Mouse (Mus musculus) stomach, postnatal 0 days (tissue): ENCODE data around the gene Enkd1.

Experiments
- CTCF ChIP-seq: IDR thresholded peaks from 2 replicates; pipeline ENCODE4 v1.5.1; 2016; ENCODE audit warnings: antibody characterized with exemption, low read depth, mild to moderate bottlenecking, moderate library complexity
- EP300 ChIP-seq: optimal IDR thresholded peaks from 2 replicates; pipeline ENCODE3; 2016; ENCODE audit warnings: antibody characterized with exemption

DNA sequence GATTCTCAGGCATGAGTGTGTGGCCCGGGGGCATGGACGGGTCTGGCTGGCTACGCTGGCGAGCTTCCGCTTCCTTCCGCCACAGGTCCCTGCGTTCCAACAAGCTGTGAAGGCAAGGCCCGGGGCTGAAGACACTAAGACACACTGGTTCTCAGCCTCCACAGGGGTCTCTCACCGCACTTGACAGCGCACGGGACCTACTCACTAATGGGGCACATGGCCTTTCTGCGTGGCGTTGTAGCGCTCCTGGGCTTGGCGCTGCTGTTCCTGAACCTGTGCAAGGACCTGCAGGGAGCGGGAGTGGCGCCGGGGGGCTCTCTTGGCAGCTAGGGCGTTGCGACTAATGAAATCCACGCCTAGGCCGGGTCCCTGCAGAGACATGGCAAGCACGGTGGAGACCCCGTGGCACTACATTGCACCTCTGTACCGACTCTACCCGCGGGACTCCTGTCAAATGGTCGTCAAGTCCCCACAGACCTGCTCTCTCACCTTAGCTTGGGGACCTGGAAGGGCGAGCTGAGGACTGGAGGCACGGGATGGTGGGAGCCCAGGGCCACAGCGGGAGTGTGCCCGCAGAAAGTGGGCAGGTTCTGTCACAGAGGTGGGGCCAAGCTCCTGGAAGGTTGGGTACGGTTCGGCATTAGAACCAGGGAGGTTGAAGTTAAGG is 3.7 kb downstream of the Enkd1 start:
- TF ChIP-seq CTCF (no peak), EP300 (no peak)
